Mouse (Mus musculus): Measurements from ENCODE around the gene Pctp. TPM values are rescaled to one million over a fixed set of nuclear protein-coding genes. Genes with fewer than 3 reads are reported as not detected.

Gene Pctp
- total and polyA plus RNA-seq, 3 experiments = 24.6 to 31.8 (median 28.0) TPM

DNA sequence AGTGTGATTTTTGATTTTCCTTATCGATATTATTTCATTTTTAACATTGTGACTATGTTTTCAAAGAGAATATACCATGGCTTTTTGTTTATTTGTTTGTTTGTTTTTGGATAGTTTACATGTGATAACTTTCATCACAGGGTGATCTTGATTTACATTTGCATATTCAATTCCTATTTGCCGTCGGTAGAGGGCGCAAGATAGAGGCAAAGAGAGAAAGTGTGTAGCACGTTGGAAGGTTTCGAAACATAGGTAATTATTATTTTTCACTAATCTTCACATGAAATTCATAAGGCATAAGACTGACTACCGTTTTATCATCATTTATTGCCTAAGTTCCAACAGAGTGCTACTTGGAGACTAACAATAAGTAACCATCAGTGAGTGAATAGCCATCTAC lies 16.5 kb upstream of the Pctp start:
- Histone ChIP-seq H3K4me1 (ENCODE audit: control insufficient read depth in 1 of 2, insufficient read depth in 2 of 2) (0 out of 4 replicates have a peak, but pooled peaks cover 0 to 7% of the 10 kb centered on the region in 2 experiments), H3K27me3 (replicated peaks) (no peaks in the 10 kb centered on the region), H3K79me2 (replicated peaks; ENCODE audit: control insufficient read depth, extremely low read depth, insufficient read depth, poor library complexity, severe bottlenecking) (no peaks in the 10 kb centered on the region), H3K36me3 (replicated peaks in 1 of 2; ENCODE audit: control insufficient read depth in 1 of 2, insufficient read depth in 1 of 2, low read length in 1 of 2) (no peaks in the 10 kb centered on the region), H3K9ac (ENCODE audit: insufficient read depth, low read depth) (no peak overlapping the region), H3K4me2 (ENCODE audit: insufficient read depth, low read depth, poor library complexity, severe bottlenecking) (no peak overlapping the region), H3K4me3 (replicated peaks in 1 of 3; ENCODE audit: low read depth in 2 of 3, low read length in 2 of 3, poor library complexity in 1 of 3) (no peak overlapping the region), H3K27ac (ENCODE audit: insufficient read depth, low read depth) (no peak overlapping the region), H3K9me3 (replicated peaks; ENCODE audit: low read length) (peaks cover 4% of the 10 kb centered on the region)
- in situ Hi-C loops (cut with MboI; ENCODE audit: low pct_ligation_motif_present, low pct_unique_long_range_greater_than_20kb, low sequenced_read_pairs) (no loop called here), dilution Hi-C loops (cut with MboI; ENCODE audit: extremely low pct_ligation_motif_present, extremely low pct_unique_long_range_greater_than_20kb, low sequenced_read_pairs) (no loop called here)
- TF ChIP-seq ETS1 (conservative IDR thresholded peaks at IDR 0.05; ENCODE audit: low read depth, low read length) (no peak), USF2 (conservative IDR thresholded peaks at IDR 0.05; ENCODE audit: low read depth, low read length) (no peak), NELFE (IDR thresholded peaks at IDR 0.05; ENCODE audit: low read depth, low read length) (no peak), RCOR1 (conservative IDR thresholded peaks at IDR 0.05; ENCODE audit: low read depth, low read length) (no peak), MAX (IDR thresholded peaks at IDR 0.05; ENCODE audit: low read length) (0 out of 2 replicates have a peak, but pooled peaks have one; percentile 37), ELF1 (IDR thresholded peaks at IDR 0.05; ENCODE audit: low read depth, low read length) (no peak), E2F4 (IDR thresholded peaks at IDR 0.05; ENCODE audit: insufficient replicate concordance, low read depth, low read length) (no peak), MXI1 (IDR thresholded peaks at IDR 0.05; ENCODE audit: low read depth, low read length) (no peak), TBP (conservative IDR thresholded peaks at IDR 0.05; ENCODE audit: low read depth, low read length) (0 out of 2 replicates have a peak, but pooled peaks have one; percentile 14), ZNF384 (IDR thresholded peaks at IDR 0.05; ENCODE audit: low read depth, low read length) (no peak), MEF2A (IDR thresholded peaks at IDR 0.05; ENCODE audit: borderline replicate concordance, low read depth, low read length) (no peak), SIN3A (IDR thresholded peaks at IDR 0.05; ENCODE audit: low read length) (no peak), MYC (IDR thresholded peaks at IDR 0.05; ENCODE audit: low read depth, low read length) (peak; percentile 55; the same call in 1 of the 2 replicates), MAZ (IDR thresholded peaks at IDR 0.05; ENCODE audit: low read depth, low read length) (no peak), JUN (IDR thresholded peaks at IDR 0.05; ENCODE audit: insufficient read depth, low read depth, low read length) (no peak), KAT2A (IDR thresholded peaks at IDR 0.05; ENCODE audit: insufficient replicate concordance, low read length) (no peak), UBTF (IDR thresholded peaks at IDR 0.05; ENCODE audit: low read depth, low read length) (no peak), SMC3 (IDR thresholded peaks at IDR 0.05; ENCODE audit: low read depth, low read length) (peak; percentile 74), POLR2AphosphoS2 (IDR thresholded peaks at IDR 0.05; ENCODE audit: low read depth, low read length) (no peak), NRF1 (IDR thresholded peaks at IDR 0.05; ENCODE audit: low read depth, low read length) (no peak), MAFK (IDR thresholded peaks at IDR 0.05; ENCODE audit: insufficient replicate concordance, low read length) (no peak), PAX5 (IDR thresholded peaks at IDR 0.05; ENCODE audit: low read length) (no peak), HCFC1 (IDR thresholded peaks at IDR 0.05; ENCODE audit: low read depth, low read length) (no peak), ZKSCAN1 (IDR thresholded peaks at IDR 0.05; ENCODE audit: borderline replicate concordance, low read depth, low read length) (no peak), IRF4 (IDR thresholded peaks at IDR 0.05; ENCODE audit: low read depth, low read length) (no peak; the same call in 1 of the 2 replicates), EP300 (IDR thresholded peaks at IDR 0.05; ENCODE audit: low read length) (no peak), RAD21 (IDR thresholded peaks at IDR 0.05; ENCODE audit: low read depth, low read length) (peak; percentile 64), GABPA (IDR thresholded peaks at IDR 0.05; ENCODE audit: insufficient replicate concordance, low read depth, low read length) (no peak), USF1 (IDR thresholded peaks at IDR 0.05; ENCODE audit: low read depth, low read length) (no peak), CHD1 (IDR thresholded peaks at IDR 0.05; ENCODE audit: low read depth, low read length) (no peak), BHLHE40 (IDR thresholded peaks at IDR 0.05; ENCODE audit: low read depth, low read length) (0 out of 2 replicates have a peak, but pooled peaks have one; percentile 22), TCF12 (IDR thresholded peaks at IDR 0.05; ENCODE audit: low read depth, low read length) (no peak), POLR2A (IDR thresholded peaks at IDR 0.05; ENCODE audit: low read depth, low read length) (no peak), CHD2 (IDR thresholded peaks at IDR 0.05; ENCODE audit: low read length) (no peak), ZMIZ1 (IDR thresholded peaks at IDR 0.05; ENCODE audit: low read depth, low read length) (no peak), JUND (conservative IDR thresholded peaks at IDR 0.05; ENCODE audit: low read depth, low read length) (no peak), ZC3H11A (IDR thresholded peaks at IDR 0.05; ENCODE audit: low read depth, low read length) (no peak), CTCF (conservative IDR thresholded peaks at IDR 0.05 in 1 of 2, IDR thresholded peaks at IDR 0.05 in 1 of 2; ENCODE audit: low read depth in 2 of 2, low read length in 2 of 2) (peak; percentile 82 to 88)
- DNase-seq (ENCODE audit: extremely low read depth) = peak; percentile 57

Measured in CH12.LX (cell line).